Mouse (Mus musculus) fibroblast of lung, adult 2 months (primary cell): ENCODE results near the gene Olfr138.

ENCODE experiments used
- DNase-seq: peaks from one replicate; pipeline ENCODE4 v3.0.0-alpha.2; 2011; ENCODE audit warnings: low read depth

Olfr138 gene

GRCm38 (mm10) chr17:38260735-38261134, at the start of gene Olfr138:
Olfr138 (plus strand) TSS chr17:38261035.
- DNase-seq: no peak

- DNase-seq: no peak
Observed at GRCm38 (mm10) chr17:38307470-38307869, 46.6 kb downstream of the Olfr138 start, which contains the start of gene Olfr137. Olfr137 (minus strand) TSS chr17:38307570.
